Mouse (Mus musculus) kidney, postnatal 4 days (tissue): Measurements from ENCODE around the gene Zfp472.

ENCODE experiments used
- DNase-seq, 2 experiments: peaks; one replicate each; pipeline ENCODE4 v3.0.0; 2021; ENCODE audit warnings: mixed read lengths in 2 of 2

The Zfp472 gene

DNA sequence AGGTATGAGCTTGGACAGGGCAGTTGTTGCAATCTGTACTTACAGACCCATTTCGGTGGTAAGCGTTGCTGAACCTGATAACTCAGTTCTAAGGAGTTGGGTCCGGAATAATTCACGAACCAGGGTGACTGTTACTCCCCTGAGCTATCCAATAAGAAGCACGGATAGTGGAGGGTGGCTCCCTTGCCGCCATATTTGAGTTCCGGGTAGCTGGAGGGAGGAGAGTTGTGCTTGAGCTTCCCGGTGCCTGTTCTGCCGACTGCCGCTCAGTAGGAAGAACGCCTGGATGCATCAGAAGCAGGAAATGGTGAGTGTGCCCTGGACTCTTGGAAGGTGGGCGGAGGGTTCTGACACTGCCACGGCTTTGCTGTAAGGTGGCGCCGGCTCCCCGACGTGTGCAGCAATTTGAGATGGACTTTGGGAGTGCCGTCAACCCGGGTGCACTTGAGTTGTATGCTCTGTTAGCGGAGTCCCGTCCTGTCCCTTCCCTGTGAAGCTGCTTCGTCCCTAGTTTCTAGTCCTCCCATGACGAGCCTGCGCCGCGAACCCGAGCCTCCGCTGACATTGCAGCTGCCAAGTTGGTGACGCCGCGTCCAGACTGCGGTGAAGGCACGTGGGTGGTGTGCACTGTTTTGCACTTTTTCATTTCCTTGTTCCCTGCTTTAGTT, at the start of gene Zfp472:
Gene Zfp472, plus strand, starts transcription at position 192 of the 668 bp plus-strand sequence.
- DNase-seq, result peak; percentile 86 to 91

DNA sequence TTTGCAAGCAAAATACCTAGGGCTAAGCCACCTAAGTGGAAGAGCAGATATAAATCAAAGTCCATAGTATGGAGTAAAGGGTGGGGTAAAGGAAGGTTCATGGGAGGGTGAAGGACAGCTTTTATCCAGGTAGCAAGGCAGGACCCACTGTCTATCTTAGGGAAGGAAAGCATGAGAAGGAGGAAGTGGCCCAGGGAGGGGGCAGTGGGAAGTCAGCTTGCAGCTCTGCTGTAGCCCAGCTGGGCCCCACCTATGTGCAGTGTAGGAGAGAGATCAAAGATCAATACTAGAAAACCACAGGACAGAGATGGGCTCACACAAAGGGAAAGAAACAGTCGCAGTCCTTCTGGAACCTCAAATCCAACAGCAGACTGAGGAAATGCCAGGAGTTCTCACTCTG, 49.5 kb upstream of the Zfp472 start:
- no peak for DNase-seq

DNA sequence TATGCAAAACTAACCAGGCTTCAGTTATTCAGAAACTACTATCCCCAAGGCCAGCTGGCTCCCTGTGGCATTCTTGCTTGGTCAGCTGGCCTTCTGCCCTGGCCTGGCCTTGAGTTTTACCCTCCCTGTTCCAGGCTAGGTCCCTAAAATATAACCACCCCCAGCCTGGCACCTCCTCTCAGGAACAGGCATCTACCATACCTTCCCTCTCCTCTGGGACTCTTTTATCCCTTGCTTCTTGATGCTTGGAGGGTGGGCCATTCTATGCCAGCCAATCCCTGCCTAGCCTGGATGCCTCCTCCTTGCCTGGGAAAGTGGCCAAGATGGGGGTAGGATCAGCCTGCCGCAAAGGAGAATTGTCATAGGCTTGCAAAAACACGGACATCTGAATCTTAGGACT, 48.5 kb upstream of the Zfp472 start, which contains the start of gene Cyp4f14:
Gene Cyp4f14, minus strand, starts transcription at position 212 of the 400 bp plus-strand sequence.
- no peak for DNase-seq

DNA sequence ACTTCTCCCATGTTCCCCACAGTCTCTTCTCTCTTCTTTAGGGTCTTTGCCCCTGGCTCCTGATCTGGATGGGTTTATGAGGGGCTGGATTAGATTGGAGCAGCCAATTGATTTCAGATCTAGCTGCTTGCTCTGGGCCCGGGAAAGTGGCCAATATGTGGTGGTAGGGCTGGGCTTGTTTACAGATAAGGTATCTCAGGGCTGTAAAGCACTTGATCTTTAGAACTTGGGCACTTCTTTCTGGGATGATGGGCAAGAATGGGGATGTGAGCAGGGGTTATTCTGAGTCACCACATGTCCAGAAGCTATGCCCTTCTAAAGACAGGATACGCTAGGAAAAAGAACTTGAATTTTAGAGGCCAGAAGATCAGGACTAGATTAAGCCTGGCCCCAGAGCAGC, 46.5 kb upstream of the Zfp472 start:
- no peak for DNase-seq

DNA sequence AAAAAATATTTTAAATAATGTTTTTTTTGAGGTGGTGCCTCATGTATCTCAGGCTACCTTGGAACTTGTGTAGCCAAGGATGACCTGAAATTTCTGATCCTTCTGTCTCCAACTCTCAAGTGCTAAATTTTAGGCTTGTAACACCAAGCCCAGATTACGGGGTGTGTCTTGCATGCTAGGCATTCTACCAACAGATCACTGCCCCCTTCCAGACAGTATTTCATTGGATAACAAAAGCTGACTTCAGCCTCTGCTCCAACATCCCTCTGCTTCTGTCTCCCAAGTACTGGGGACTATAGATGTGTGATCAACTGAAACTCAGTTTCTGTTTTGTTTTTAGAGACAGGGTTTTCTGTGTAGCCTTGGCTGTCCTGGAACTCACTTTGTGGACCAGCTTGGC, 41.9 kb upstream of the Zfp472 start:
- DNase-seq, result no peak

DNA sequence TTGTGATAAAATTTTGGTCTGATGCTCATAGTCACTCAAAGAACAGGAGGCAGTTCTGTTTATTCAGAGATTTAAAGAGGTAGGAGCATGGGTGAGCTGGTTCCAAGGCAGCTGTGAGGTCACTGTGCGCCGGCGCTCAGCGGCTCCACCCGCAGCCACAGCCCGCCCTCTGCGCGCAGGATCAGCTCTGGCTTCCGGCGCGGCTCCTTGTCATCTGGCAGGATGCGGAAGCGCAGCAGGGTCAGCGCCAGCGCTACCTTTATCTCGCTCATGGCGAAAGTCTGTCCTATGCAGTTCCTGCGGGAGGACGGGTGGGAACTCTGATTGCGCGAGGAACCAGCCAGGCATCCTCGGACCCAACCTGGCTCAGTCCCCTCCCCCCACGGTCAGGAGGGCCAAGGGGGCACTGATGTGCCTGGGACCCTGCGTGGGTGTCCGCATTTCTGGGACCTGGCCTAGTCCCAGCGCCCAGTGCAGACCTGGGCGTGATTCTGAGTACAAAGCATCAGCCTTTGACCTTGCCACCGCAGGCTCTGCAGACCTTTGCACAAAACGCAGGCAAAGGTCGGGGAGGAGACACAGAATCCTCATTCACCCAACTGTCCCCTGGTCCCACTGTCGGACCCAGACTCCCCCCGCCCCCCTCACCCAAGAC, 40.8 kb upstream of the Zfp472 start:
- peak; percentile 76 to 86 for DNase-seq

DNA sequence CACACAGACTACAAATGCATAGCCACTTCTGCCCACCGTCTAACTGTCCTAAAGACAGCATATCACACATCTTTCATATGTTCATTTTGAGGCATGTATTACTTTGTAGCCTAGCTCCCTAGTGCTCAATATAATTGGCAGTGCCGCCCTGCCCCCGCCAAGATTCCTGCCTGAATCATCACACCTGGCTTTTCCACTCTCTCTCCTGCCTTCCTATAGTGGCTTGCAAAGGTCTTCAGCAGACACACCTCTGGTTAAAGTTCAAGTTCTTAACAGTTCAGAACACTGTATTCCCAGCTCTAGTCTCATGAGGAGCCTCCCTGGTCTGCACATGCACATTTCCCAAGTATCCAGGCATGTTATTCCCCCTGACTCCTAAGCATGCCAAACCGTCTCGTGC, 37.8 kb upstream of the Zfp472 start:
- no peak for DNase-seq

DNA sequence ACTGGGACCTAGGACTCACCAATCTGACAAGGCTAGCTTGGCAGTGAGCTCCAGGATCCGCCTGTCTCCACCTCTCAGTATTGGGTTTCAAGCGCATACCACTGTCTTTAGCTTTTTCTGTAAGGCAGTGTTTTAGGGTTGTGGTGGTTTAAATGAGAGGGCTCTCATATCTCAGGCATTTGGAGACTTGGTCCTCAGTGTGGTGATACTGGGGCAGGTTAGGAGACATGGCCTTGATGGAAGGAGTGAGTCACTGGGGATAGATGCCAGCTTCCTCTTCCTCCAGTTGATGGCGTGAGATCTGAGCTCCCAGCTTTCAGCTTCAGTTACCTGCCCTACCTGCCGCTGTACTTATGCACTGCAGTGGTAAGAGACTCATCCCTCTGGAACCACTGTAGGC, 25.8 kb upstream of the Zfp472 start:
- DNase-seq, result no peak

DNA sequence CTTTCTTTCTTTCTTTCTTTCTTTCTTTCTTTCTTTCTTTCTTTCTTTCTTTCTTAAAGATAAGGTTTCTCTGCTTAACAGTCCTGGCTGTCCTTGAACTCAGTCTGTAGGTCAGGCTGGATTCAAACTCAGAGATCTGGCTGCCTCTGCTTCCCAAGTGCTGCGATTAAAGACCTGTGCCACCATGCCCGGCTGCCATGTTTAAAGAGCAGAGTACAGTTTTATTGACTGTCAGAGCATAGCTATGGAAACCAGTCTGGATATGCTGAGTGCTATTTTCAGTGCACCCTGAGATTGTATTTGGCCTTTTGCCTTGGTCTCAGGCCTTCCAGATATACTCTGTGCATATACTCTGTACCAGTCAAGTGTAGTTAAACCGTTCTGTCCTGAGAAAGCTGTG, 22.0 kb upstream of the Zfp472 start:
- DNase-seq, result no peak

DNA sequence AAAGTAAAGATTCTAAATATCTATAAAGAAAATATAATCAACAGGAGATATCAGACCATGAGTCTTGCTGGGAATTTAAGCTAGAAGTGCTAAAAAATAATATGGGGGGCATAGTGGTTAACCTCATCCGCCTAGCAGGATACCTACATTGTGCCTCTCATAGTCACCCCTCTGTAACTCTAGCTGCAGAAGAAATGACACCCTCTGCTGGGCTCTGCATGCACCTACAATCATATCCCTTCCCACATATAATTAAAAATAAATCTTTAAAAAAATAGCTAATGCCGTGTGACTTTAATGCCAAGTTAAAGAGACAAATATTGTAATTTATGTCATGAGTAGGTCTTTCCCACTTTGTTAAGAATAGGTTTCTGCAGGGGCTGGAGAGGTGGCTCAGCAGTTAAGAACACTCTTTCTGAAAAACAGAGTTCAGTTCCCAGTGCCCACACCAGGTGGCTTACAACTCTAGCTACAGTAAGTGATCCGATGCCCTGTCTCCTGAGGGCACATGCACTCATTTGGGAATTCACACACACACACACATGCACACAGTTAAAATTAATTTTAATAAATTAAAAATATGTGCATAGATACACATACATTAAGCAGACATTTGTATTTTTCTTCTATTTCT, 21.1 kb upstream of the Zfp472 start:
- no peak for DNase-seq

DNA sequence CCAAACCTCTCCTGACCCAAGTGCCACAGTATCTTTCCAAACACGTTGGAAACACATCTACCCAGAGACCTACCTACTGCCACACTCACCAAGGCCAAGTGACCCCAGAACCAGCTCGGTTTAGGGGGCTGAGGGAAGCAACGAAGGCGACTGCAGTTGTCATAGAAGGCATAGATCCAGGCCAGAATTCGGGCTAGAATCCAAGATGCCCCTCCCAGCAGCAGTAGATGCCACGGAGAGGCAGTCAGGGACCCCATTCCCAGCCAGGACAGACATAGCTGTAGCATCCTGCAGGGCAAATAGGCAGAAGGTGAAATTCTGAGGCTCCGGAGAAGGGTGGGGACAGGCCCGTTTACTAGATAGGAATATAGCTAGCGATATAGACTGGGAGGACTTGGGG, 18.9 kb upstream of the Zfp472 start:
- DNase-seq, result no peak

DNA sequence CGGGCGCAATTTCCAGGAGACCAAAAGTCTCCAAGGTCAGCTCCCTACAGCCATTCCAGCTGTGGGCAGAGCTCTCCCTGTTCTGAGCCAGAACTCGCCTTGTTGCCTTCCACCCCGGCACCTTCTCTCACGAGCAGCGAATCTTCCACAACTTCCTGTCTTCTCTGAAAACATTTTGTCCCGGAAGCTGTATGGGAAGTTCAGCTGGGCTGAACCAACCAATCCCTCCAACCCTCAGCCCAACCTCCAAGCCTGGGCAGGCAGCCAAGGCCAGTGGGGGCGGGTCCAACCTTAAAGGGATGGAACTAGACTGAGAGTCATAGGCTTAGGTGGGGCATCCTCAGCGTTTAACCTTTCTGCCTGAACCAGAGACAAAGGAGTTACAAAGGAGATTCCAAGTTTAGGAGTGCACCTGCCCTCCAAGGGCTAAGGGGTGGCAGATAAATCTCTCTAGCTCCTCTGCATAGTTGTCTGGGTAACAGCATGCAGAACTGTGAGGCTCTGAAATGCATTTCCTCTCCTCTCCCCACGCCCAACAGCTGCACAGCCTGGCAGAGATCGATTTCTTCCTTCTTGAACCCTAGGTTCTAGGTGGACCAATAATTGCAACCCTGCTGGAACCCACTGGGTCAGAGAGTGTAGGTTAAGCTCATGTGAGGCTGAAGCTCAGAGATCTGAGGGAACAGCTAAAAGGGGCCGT, 18.2 kb upstream of the Zfp472 start, which contains the start of gene Cyp4f13:
Gene Cyp4f13, minus strand, starts transcription at position 188 of the 700 bp plus-strand sequence.
- DNase-seq, result peak; percentile 99 to 100

DNA sequence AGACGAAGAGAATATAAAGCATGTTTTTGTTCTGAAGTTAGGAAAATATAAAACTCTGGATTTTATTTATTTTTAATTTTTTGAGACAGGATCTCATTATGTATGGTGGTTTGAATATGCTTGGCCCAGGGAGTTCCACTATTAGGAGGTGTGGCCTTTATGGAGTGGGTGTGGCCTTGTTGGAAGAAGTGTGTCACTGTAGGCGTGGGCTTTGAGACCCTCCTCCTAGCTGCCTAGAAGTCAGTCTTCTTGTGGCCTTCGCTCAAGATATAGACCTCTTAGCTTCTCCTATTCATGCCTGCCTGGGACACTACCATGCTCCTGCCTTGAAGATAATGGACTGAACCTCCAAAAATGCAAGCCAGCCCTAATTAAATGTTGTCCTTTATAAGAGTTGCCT, 15.5 kb upstream of the Zfp472 start:
- no peak for DNase-seq

DNA sequence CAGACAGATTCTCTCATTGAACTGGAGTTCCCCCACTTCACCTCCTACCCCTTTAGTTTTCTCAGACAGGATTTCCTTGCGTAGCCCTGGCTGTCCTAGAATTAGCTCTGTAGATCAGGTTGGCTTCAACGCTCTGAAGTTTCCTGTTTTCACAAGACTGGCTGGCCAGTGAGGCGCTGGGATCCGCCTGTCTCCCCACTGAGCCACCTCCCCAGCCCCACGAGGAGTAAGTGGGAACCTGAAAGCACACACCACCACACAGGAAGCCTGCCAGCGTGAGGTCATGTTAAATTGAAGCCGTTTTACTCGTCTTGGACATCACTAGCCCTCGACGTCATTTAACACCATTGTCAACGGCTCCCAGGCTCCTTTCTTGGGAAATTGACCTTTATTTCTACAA, 14.6 kb upstream of the Zfp472 start:
- DNase-seq, result no peak

DNA sequence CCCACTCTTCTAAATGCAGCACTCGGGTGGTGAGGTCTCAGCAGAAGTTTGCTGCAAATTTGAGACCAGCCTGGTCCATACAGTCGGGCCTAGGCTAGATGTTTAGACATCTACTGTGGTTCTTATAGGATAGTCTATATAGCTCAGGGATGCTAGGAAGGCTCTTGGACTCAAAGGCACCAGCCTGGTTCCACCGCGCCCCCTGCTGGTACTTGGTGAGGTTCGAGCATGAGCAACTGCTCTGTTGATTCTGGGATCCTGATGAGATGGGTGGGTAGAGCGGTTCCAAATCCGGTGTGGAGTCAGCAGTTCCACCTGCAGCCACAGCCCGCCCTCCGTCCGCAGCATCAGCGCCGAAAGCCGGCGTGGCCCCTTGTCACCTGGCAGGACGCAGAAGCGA, 14.2 kb upstream of the Zfp472 start:
- DNase-seq, result peak; percentile 94

DNA sequence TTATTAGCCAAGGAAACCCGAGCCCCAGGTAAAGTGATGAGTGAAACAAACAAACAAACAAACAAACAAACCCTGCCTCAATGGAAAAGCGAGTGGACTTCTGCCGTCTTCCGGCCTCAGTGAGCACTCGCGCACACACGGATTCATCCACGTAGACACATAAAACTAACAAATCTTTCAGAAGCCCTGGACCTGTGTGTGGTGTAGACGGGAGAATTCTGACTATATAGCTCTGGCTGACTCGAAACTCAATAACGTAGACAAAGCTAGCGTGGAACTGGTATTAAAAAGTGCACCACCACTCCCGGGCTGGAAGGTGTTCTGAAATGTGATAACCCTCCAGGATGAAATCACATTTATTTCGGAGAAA, 376 bp upstream of the Zfp472 start:
- peak in 1 of 2 experiments; percentile 21 for DNase-seq

DNA sequence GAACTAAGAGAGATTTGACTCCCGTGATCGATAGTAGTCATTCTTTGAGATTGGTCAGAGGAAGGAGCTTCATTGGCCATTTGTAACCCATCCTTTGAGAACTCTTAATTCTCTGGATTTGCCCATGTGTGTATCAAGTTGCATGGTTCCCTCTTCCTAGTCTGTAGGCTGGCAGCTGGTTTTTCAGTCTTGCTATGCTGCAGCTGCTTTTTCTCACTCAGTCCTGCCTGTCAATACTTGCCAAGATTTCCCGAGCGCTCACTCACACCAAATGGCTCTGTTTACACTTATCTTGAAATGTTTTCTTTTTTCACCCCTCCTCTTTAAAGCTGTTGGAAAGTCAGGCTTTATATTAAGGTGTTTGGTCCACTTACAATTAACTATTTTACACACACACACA, 15.7 kb downstream of the Zfp472 start:
- no peak for DNase-seq

DNA sequence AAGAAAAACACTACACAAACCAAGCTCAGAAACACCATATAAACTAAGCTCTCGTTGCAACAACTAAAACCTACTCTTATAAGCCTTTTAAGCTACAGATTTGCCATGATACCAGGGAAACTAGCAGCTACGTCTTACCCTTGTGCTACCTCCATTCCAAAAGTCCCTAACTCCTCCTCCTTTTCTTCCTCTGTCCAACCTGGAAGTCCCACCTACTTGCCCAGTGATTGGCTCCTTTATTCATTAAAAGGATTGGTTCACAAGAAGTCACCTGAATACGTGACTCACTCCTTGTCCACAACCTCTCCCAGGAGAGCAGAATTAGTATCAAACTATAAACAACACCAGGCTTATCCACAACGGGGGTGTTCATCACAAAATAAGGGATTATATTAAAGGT, 20.7 kb downstream of the Zfp472 start:
- DNase-seq, result no peak

DNA sequence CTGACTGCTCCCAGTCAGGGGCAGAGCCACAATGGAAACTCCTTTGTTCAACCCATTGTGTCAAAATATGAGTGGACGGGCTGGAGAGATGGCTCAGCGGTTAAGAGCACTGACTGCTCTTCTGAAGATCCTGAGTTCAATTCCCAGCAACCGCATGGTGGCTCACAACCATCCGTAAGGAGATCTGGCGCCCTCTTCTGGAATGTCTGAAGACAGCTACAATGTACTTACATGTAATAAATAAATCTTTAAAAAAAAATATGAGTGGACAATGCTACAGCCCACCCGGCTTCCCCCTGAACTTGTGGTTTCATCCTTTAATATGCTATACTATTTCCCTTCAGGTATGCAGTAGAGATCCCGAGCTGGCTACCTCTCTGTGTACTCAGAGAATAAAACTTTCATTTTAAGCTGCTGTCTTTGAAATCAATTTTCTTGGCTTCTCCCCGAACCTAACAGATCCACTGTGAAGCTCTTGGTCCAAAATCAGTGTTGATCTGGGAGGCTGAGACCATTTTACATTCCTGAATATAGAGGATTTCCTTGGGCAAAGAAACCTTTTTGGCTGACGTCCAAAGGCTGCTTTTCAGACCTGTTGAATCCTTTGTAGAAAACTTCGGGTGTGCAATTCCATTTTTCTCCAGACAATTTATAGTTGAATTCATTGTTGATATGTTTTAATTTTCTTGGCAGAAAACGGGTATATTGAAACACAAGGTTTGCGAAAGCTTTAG, 26.5 kb downstream of the Zfp472 start:
- peak in 1 of 2 experiments; percentile 24 for DNase-seq

DNA sequence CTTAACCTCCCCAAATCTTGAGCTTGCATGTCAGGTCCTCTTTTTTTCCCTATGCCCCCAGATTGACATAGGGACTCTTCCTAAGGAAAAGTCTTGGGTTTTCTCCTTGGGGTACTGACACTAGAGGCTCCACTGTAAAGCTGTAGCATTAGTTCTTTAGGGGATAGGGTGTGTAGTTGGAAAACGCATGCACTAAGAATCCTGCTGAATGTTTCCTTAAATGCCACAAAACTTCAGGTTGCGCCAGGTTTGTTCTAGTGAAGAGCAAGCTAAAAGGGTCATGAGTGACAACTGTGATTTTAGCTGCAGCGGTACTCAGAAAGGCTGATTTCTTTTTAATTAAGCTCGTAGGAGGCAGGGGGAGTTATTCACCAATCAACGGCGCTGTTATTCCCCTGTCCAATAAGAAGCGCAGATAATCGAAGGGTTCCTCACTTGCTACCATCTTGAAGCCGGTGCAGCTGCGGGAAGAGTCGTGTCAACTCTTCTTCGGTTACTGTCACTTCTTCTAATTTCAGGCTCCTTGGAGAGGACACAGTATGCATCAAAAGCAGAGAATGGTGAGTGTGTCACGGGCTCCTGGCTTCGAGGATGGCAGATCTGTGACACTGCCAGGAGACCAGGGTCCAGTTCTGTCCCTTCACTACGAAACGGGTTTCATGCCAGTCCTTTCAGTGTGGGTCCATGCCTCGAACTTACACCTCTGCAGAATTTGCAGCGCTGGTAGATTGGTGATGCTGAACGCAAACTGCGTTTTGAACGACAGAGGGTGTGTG, 27.3 kb downstream of the Zfp472 start, which contains the start of gene Zfp952:
Gene Zfp952, plus strand, starts transcription at position 431 of the 776 bp plus-strand sequence.
- DNase-seq, result peak; percentile 84 to 89

DNA sequence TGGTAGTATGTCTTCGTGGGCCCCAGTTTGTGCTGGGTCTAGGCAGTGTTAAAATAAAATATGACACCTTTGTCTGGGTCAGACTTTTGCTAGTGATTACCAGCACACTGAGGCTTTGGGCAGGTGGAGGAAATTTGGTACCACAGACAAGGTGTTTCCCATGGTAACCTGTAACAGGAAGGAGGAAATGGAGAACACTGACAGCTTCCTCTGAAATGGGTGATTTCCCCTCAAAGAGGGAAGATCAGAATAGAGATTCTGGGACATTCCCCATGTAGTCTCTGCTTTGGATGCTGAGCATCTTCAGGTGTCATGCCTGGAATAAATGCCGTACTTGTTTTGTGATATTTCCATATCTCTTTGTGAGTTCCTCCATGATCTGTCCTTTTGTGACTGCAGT, 32.9 kb downstream of the Zfp472 start:
- DNase-seq, result no peak

DNA sequence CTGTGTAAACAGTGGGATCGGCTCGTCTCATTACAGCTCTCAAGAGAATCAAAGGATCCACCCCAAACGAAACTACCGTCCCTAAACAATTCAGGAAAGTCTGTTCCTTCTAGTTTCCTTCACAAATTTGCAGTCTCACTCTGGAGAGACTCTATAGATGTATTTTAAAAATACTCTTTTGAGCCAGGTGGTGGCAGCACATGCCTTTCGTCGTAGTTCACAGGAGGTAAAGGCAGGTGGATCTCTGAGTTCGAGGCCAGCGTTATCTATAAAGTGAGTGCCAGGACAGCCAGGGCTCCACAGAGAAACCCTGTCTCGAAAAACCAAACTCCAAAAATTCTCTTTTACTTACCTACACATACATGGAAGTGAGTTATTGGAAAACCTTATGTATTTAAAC, 42.7 kb downstream of the Zfp472 start:
- no peak for DNase-seq
